Mouse (Mus musculus) heart, postnatal 36 days (tissue): ENCODE results near the gene AC134908.4. TPM values are rescaled to one million over a fixed set of nuclear protein-coding genes. Genes with fewer than 3 reads are reported as not detected.

ENCODE experiments used
- DNase-seq, 2 experiments: peaks; one replicate each; pipeline ENCODE4 v3.0.0; 2021 to 2022
- intact Hi-C: fragments of 180-260 bp; cut with DNase I; formaldehyde crosslinking; loops from one replicate; pipeline ENCODE4 v1.15.1; 2025
- total RNA-seq, 2 experiments: library from RNA; stranded (reverse); gene quantifications; 2 replicates each; pipeline ENCODE4 v1.2.3; 2021

The AC134908.4 gene
- total RNA-seq, 2 experiments from 2014 or later = 0.46 TPM; not detected in 1

- DNase-seq = peak; percentile 99 to 100
- intact Hi-C loops = no loop called here
These were observed 37.2 kb upstream of the AC134908.4 start for GRCm38 (mm10) chr17:25832436-25833290.

- no peak for DNase-seq
- intact Hi-C loops = no loop called here
These were observed 36.2 kb upstream of the AC134908.4 start for GRCm38 (mm10) chr17:25831451-25832281.

GRCm38 (mm10) chr17:25830806-25831431 lies 35.5 kb upstream of the AC134908.4 start:
- intact Hi-C loops = no loop called here
- DNase-seq = no peak

- intact Hi-C loops = no loop called here
- DNase-seq = no peak
These were observed 34.8 kb upstream of the AC134908.4 start for GRCm38 (mm10) chr17:25830200-25830753.

- no peak for DNase-seq
- intact Hi-C loops = no loop called here
These were observed 34.1 kb upstream of the AC134908.4 start for GRCm38 (mm10) chr17:25829558-25830017.

GRCm38 (mm10) chr17:25828712-25829557 lies 33.5 kb upstream of the AC134908.4 start, which contains the start of gene Jmjd8:
TSS of gene Jmjd8 (plus strand) at chr17:25828867.
- intact Hi-C loops = no loop called here

GRCm38 (mm10) chr17:25828223-25828594 lies 32.8 kb upstream of the AC134908.4 start:
- DNase-seq = no peak
- intact Hi-C loops = no loop called here

More at GRCm38 (mm10) chr17:25828712-25829557, 33.5 kb upstream of the AC134908.4 start, which contains the start of gene Jmjd8:
- DNase-seq = peak; percentile 75 to 78

GRCm38 (mm10) chr17:25827546-25828222 lies 32.2 kb upstream of the AC134908.4 start:
- intact Hi-C loops = no loop called here
- no peak for DNase-seq

- no peak for DNase-seq
- intact Hi-C loops = no loop called here
These were observed 31.6 kb upstream of the AC134908.4 start for GRCm38 (mm10) chr17:25827011-25827410.

GRCm38 (mm10) chr17:25825984-25826570 lies 30.6 kb upstream of the AC134908.4 start:
- no peak for DNase-seq
- intact Hi-C loops = no loop called here

- intact Hi-C loops = no loop called here
- no peak for DNase-seq
These were observed 29.9 kb upstream of the AC134908.4 start for GRCm38 (mm10) chr17:25825311-25825710.

- intact Hi-C loops = no loop called here
- DNase-seq = peak in 1 of 2 experiments; percentile 1
These were observed 29.1 kb upstream of the AC134908.4 start for GRCm38 (mm10) chr17:25824362-25825142.

- peak; percentile 72 to 83 for DNase-seq
- intact Hi-C loops = no loop called here
These were observed 28.0 kb upstream of the AC134908.4 start, which contains the start of gene Wdr24 for GRCm38 (mm10) chr17:25823452-25823851. TSS of gene Wdr24 (plus strand) at chr17:25823627.

- DNase-seq = no peak
- intact Hi-C loops = no loop called here
These were observed 23.7 kb upstream of the AC134908.4 start for GRCm38 (mm10) chr17:25818851-25819780.

GRCm38 (mm10) chr17:25817662-25818061 lies 22.2 kb upstream of the AC134908.4 start:
- DNase-seq = no peak
- intact Hi-C loops = no loop called here

- intact Hi-C loops = no loop called here
- DNase-seq = peak; percentile 78 to 88
These were observed 18.0 kb upstream of the AC134908.4 start for GRCm38 (mm10) chr17:25813471-25813870.

- no peak for DNase-seq
- intact Hi-C loops = no loop called here
These were observed 15.4 kb upstream of the AC134908.4 start for GRCm38 (mm10) chr17:25810890-25811289.
